Mouse (Mus musculus) naive thymus-derived CD4-positive, alpha-beta T cell, adult 5 months (primary cell): ENCODE results near the gene Col5a2. TPM values are rescaled to one million over a fixed set of nuclear protein-coding genes. Genes with fewer than 3 reads are reported as not detected.

ENCODE experiments used
- polyA plus RNA-seq: library from polyadenylated mRNA; unstranded; fragments of 100-300 nt; shearing (Covaris generic); gene quantifications from one replicate; pipeline ENCODE4 v1.2.1, GENCODE M21; 2017

Col5a2 gene
- polyA plus RNA-seq, result 0.25 TPM

DNA sequence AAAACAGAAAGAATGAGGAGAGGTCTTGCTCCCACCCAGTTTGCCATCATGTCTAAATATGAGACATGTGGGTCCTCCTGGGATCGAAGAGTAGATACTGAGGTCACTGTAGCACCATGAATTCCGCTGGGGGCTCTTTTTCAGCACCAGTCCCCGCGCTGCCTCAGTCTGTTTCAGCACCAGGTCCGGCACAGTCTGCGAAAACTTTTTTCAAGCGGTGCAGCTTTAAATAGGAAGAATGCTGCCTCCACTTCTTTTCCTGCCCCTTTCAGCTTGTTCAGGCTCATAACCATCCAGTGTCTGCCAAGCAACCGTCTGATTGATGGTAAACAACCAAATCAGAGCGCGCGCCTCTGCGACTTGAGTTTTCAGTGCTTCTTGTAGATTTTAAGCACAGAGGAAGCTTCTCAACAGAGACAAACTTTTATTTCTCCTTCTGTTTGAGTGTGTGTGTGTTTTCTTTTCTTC, at the start of gene Col5a2:
Gene Col5a2, minus strand, starts transcription at position 418 of the 468 bp plus-strand sequence.

Other genes starting within 250 kb of the Col5a2 start
- 0.14 TPM for gene Col3a1, start 191.7 kb downstream of the Col5a2 start, polyA plus RNA-seq